Mouse (Mus musculus): ENCODE measurements around the gene Gm17655. TPM values are rescaled to one million over a fixed set of nuclear protein-coding genes. Genes with fewer than 3 reads are reported as not detected.

The Gm17655 gene
- 1.6 TPM for polyA plus RNA-seq (2014; fragmentation: Illumina TruSeq; extraction: RNeasy Lipid Tissue Mini Kit (QIAGEN cat#74804); ENCODE audit: low read depth, low replicate concordance)

DNA sequence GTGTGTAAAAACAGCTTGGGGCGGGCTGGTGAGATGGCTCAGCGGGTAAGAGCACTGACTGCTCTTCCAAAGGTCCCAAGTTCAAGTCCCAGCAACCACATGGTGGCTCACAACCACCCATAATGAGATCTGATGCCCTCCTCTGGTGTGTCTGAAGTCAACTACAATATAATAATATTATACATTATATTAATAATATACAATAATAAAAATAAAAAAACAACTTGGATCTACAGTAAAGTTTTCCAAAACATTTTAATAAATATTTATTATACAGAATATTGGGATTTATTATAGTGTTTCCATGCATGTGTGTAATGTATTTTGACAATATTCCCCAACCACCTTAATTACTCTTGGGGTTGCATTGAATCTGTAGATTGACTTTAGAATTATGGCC, at the start of gene Gm17655:
Gene Gm17655 (minus strand): TSS at position 101 of the 400 bp plus-strand sequence.

DNA sequence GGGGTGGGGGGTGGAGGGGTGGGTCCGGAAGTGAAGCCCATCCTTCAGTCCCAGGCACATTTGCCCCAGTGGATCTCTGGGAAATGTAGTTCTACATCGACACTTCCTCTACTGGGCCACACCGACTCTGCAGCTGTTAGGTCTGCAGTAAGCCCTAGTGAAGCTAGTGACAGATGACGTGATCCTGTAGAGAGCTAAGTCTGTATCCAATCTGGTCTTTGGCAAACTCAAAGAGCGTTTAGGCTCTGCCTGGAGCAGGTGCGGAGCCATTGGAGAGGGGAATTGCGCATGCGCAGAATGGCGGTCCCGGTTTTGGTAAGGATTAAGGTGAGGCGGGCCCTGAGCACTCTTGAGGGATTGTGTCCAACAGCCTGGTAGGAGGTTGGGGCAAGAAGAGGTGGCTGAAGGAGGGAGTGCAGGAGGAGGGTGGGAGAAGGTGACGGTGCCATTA, 37.7 kb upstream of the Gm17655 start, which contains the start of gene Zfp605:
Gene Zfp605 (plus strand): TSS at position 102 of the 451 bp plus-strand sequence.

GRCm38 (mm10) chr5:110107581-110108304, 35.4 kb upstream of the Gm17655 start, which contains the start of gene Gtpbp6:
Gtpbp6 (minus strand) TSS chr5:110108197.

DNA sequence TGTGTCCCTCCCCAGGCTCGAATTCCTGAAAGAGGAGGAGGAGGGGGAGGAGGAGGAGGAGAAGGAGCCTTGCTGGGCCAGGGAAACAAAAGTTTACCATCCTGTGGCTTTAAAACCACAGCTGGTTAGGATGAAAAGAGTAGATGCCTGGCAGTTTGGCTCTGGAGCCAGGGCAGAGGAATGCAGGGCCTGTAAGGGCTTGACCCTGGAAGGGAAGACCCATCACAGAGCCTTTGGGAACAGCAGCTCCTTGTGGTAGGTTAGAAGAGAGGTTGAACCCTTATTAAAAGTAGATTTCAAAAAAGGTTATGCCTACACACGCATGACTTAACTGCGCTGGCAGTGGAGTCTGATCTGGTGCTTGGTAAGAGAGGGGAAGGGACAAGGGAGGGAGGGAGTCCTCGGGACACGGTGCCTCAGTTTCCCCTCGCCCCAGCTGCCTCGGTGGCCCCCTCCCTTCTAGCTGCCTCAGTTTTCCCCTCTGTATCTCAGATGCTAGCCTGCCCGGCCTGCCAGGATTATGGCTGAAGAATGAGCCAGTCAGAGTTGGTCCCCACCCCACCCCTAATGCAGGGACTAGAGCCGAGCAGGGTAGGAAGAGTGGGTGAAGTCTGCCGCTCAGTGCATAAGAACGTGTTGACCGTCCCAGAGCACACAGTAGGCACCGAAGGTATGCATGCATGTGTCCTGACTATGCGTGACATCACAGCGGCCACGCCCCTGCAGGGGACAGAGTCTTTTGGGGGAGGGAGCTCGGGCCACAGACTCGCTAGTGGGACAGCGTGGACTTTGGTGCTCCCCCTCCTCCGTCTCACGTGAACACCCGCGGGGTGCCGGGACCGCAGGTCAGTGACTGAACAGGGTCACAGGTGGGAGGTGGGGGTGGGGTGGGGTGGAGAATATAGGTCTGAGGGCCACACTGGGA, 27.6 kb upstream of the Gm17655 start, which contains the start of gene Plcxd1:
Gene Plcxd1 (plus strand): TSS at position 314 of the 925 bp plus-strand sequence.

GRCm38 (mm10) chr5:110094030-110094846, 21.9 kb upstream of the Gm17655 start, which contains the start of gene Gm35315:
Gm35315 (minus strand) TSS chr5:110094420.

Other genes starting within 250 kb of the Gm17655 start
- 8.6 TPM for gene Gm15446, start 149.1 kb downstream of the Gm17655 start, polyA plus RNA-seq (2014; fragmentation: Illumina TruSeq; extraction: RNeasy Lipid Tissue Mini Kit (QIAGEN cat#74804); ENCODE audit: low read depth, low replicate concordance)
- 11.9 TPM for gene Zfp932, start 76.0 kb downstream of the Gm17655 start, polyA plus RNA-seq (2014; fragmentation: Illumina TruSeq; extraction: RNeasy Lipid Tissue Mini Kit (QIAGEN cat#74804); ENCODE audit: low read depth, low replicate concordance)
- gene Gm35315, start 21.9 kb upstream of the Gm17655 start, polyA plus RNA-seq (2014; fragmentation: Illumina TruSeq; extraction: RNeasy Lipid Tissue Mini Kit (QIAGEN cat#74804); ENCODE audit: low read depth, low replicate concordance) = not detected
- gene Plcxd1, start 27.5 kb upstream of the Gm17655 start, polyA plus RNA-seq (2014; fragmentation: Illumina TruSeq; extraction: RNeasy Lipid Tissue Mini Kit (QIAGEN cat#74804); ENCODE audit: low read depth, low replicate concordance) = not detected
- 13.6 TPM for gene Gtpbp6, start 35.7 kb upstream of the Gm17655 start, polyA plus RNA-seq (2014; fragmentation: Illumina TruSeq; extraction: RNeasy Lipid Tissue Mini Kit (QIAGEN cat#74804); ENCODE audit: low read depth, low replicate concordance)
- gene Zfp605, start 37.6 kb upstream of the Gm17655 start, polyA plus RNA-seq (2014; fragmentation: Illumina TruSeq; extraction: RNeasy Lipid Tissue Mini Kit (QIAGEN cat#74804); ENCODE audit: low read depth, low replicate concordance) = 3.2 TPM
- 16.6 TPM for gene Chfr, start 63.3 kb upstream of the Gm17655 start, polyA plus RNA-seq (2014; fragmentation: Illumina TruSeq; extraction: RNeasy Lipid Tissue Mini Kit (QIAGEN cat#74804); ENCODE audit: low read depth, low replicate concordance)
- 30.0 TPM for gene Golga3, start 104.2 kb upstream of the Gm17655 start, polyA plus RNA-seq (2014; fragmentation: Illumina TruSeq; extraction: RNeasy Lipid Tissue Mini Kit (QIAGEN cat#74804); ENCODE audit: low read depth, low replicate concordance)
- gene Ankle2, start 158.5 kb upstream of the Gm17655 start, polyA plus RNA-seq (2014; fragmentation: Illumina TruSeq; extraction: RNeasy Lipid Tissue Mini Kit (QIAGEN cat#74804); ENCODE audit: low read depth, low replicate concordance) = 18.6 TPM
- gene Pgam5, start 197.4 kb upstream of the Gm17655 start, polyA plus RNA-seq (2014; fragmentation: Illumina TruSeq; extraction: RNeasy Lipid Tissue Mini Kit (QIAGEN cat#74804); ENCODE audit: low read depth, low replicate concordance) = 37.2 TPM
- 140 TPM for gene Pxmp2, start 213.7 kb upstream of the Gm17655 start, polyA plus RNA-seq (2014; fragmentation: Illumina TruSeq; extraction: RNeasy Lipid Tissue Mini Kit (QIAGEN cat#74804); ENCODE audit: low read depth, low replicate concordance)
- gene Pole, start 213.8 kb upstream of the Gm17655 start, polyA plus RNA-seq (2014; fragmentation: Illumina TruSeq; extraction: RNeasy Lipid Tissue Mini Kit (QIAGEN cat#74804); ENCODE audit: low read depth, low replicate concordance) = 2.2 TPM